Mouse (Mus musculus) cortical plate, adult 2 months (tissue): ENCODE measurements around the gene Pttg1.
A peak's percentile ranks its signal among the peaks of the same experiment; 100 is the strongest.

Experiments
- CTCF ChIP-seq: fragments of 200-500 bp; IDR thresholded peaks from 2 replicates; pipeline ENCODE4 v1.5.1; 2011; ENCODE audit warnings: mild to moderate bottlenecking, control low read depth, low read length; ENCODE audit not compliant: insufficient read depth; ENCODE audit errors: extremely low read depth
- POLR2A ChIP-seq: fragments of 200-500 bp; IDR thresholded peaks from 2 replicates; pipeline ENCODE4 v1.6.1; 2011; ENCODE audit warnings: mild to moderate bottlenecking, low read length, control low read depth; ENCODE audit not compliant: insufficient read depth; ENCODE audit errors: extremely low read depth

DNA sequence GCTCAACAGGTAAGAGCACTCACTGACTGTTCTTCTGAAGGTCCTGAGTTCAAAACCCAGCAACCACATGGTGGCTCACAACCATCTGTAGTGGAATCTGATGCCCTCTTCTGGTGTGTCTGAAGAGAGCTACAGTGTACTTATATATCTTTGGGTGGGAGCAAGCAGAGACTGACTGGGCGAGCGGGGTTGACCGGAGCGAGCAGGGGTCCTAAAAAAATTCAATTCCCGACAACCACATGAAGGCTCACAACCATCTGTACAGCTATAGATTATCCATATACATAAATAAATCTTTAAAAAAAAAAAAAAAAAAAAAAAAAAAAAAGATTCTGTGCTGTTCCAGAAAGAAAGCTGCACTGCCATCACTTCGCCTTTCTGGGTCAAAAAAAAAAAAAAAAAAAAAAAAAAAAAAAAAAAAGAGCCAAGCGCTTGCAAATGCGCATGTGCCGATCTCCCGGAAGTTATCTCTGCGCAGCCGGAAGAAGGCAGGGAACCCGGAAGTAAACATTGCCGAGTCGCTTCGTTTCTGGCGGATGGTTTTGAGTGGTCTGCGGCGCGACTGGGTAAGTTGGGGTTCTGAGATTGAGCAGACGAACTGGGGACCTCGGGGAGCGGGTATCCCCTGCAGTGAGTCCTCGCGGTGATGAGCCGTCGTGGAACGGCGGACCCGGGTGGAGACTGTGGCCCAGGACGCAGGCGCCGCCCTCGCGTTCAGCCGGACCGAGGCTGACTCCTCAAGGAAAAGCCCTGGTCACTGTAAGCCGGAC is 7.4 kb upstream of the Pttg1 start, which contains the start of gene Slu7:
- TF ChIP-seq POLR2A, result peak; percentile 56; the same call in 1 of the 2 replicates
- TF ChIP-seq CTCF, result no peak
